Mouse (Mus musculus) liver, postnatal 0 days (tissue): ENCODE results near the gene Gm1043.

ENCODE experiments used
- CTCF ChIP-seq: sonication (generic); IDR thresholded peaks from 2 replicates; pipeline ENCODE4 v1.5.1; 2016; ENCODE audit warnings: antibody characterized with exemption, low read depth
- EP300 ChIP-seq: IDR thresholded peaks from 2 replicates; pipeline ENCODE4 v1.6.1; 2016; ENCODE audit warnings: antibody characterized with exemption, low read depth, mild to moderate bottlenecking

GRCm38 (mm10) chr5:37158408-37158807, 73.2 kb downstream of the Gm1043 start:
- TF ChIP-seq CTCF: no peak
- TF ChIP-seq EP300: no peak
